Mouse (Mus musculus) T-cell, adult 66 days (primary cell): ENCODE measurements around the gene Pclo. TPM values are rescaled to one million over a fixed set of nuclear protein-coding genes. Genes with fewer than 3 reads are reported as not detected.

Source experiments
- total RNA-seq, 2 experiments: library from RNA; stranded (reverse); gene quantifications; 3 replicates in 1 of 2; 4 replicates in 1 of 2; pipeline ENCODE4 v1.2.4; 2023

Pclo gene
- not detected for total RNA-seq

GRCm38 (mm10) chr5:14514631-14515523 lies at the start of gene Pclo:
Gene Pclo (plus strand): TSS chr5:14514918.

